Mouse (Mus musculus) right cerebral cortex, postnatal 4 days (tissue): Measurements from ENCODE around the gene Acot7.
A peak's percentile ranks its signal among the peaks of the same experiment; 100 is the strongest.

Experiments
- DNase-seq: peaks from one replicate; pipeline ENCODE4 v3.0.0-alpha.2; 2022

Acot7 gene

DNA sequence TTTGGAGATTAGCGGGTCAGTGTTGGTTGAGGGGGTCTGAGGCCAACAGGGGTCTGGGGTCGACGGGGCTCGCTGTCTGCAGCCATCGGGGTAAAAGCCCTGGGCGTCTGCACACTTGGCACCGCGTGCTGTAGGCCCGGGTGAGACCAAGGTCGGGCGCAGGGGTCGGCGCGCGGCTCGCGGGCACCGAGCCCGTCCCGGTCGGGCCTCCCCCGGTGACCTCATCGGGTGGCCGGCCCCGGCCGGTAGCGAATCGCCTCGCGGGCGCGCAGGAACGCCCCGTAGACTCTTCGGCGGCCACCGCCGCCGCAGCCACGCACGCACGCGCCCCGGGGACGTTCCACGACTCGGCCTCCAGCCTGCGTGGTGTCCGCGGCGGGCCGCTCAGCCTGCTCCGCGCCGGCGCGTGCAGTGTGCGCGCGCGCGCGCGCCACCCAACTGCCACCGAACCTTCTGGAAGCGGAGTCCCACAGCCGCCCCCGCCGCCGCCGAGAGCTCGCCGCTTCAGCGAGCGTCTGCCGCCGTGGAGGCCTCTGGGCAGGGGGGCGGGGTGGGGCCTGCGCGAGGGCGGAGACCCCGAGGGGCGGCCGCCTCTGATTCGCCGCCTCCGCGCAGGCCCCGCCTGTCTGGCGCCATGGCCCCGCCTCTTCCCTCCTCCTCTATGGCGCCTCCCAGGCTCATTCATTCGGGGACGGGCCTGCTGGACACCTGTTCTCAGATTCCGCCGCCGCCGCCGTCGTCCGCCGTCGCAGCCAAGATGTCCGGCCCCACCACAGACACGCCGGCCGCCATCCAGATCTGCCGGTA is at the start of gene Acot7:
Gene Acot7, plus strand, starts transcription at position 598 of the 807 bp plus-strand sequence.
- peak; percentile 96 for DNase-seq

- DNase-seq = no peak
Observed at GRCm38 (mm10) chr4:152128784-152129183, 49.1 kb upstream of the Acot7 start.

- no peak for DNase-seq
Observed at GRCm38 (mm10) chr4:152129395-152129930, 48.5 kb upstream of the Acot7 start.

GRCm38 (mm10) chr4:152130771-152131653 is 46.9 kb upstream of the Acot7 start:
- peak; percentile 55 for DNase-seq

DNA sequence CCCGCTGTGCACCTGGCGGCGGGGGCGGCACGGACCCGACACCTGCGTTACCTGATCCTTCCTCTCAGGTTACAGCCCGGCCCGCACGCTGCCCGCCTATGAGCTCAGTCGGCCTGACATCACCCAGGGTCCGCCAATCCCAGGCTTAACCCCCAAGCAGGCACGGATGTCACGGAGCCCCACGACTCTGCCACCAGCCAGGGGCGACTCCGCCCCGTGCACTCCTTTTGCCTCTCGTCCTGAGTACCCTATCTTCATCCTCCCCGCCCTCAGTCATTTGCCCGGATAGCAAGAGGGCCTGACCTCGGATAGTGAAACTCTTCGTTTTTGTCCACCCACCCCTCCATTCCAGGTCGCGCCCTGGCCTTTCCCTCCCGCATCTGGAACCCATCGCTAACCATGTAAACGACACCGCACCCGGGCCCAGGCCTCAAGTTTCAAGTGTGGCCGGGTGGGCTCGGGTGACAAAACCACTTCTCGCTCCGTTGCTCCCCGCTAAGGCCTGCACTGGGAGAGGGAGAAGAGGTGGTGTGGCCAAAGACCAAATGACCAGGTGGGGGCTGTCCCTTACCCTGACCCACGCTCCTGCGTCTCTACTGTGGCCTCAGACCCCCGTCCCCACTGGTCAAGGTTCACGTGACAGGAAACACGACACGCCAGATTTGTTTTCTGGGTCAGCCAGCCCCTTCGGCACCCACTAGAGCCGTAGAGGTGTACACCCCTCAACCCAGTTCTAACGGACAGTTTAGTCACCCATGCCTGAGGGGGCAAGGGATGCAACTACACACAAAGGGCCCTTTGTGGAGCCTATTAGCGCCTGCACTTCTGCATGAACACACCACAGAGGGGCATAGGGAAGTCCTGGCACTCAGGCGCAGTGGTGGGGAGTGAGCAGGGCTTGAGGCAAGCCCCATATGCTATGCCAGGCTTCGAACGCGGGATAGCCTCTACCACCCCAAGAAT is 45.8 kb upstream of the Acot7 start:
- no peak for DNase-seq

DNA sequence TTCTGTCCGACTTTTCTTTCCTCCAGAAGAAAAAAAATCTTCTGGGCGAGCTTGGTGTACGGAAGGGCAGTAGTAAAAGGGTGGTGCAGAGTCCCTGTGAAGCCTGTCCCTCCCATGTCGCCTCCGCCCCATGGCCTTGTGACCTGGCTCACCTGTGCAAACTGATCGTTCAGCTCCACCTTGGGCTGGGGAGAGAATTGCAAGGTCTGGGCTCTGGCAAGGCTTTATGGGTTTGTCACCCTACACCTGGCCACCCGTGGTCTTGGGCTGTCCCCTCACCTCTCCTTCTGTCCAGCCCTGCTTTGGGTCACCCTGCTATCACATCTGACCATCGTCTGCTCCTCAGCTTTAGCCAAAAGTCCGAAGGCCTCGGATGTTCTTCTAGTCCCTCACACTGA is 45.2 kb upstream of the Acot7 start:
- no peak for DNase-seq

GRCm38 (mm10) chr4:152133213-152133612 is 44.7 kb upstream of the Acot7 start:
- no peak for DNase-seq

DNA sequence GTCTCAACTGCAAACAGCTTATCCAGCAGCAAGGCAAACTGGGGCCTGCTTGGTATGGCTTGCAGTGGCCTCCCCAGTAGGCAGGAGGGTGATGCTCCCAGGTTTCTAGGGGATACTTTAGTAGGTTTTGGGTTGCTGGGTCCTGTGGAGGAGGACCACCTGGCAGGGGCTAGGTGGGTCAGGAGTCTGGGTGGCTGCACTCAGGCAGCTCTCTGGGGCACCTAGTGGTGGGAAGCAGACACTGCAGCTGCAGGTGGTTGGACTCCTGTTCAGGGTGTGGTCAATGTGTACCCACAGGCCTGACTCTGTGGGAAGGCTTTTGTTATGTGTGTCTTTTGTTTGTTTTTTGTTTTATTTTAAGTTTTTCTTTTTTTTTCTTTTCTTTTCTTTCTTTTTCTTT is 43.4 kb upstream of the Acot7 start:
- no peak for DNase-seq

DNA sequence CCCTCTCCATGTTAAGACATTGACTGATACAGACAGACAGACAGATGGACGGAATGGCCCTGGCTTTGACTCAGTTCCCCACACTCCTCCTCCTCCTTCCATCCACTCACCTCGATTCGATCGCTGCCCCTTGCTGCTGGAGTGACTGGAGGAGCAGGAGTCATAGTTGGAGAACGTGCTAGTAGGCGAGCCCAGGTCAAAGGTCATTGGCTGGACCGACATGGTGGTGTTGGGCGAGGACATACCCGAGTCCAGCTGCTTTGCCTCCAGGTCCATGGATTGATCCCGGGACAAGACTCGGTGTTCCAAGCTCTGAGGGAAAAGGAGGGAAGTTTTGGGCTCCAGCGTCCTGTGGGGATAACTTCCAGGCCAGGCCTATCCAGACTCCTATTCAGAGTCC is 42.6 kb upstream of the Acot7 start:
- no peak for DNase-seq

DNA sequence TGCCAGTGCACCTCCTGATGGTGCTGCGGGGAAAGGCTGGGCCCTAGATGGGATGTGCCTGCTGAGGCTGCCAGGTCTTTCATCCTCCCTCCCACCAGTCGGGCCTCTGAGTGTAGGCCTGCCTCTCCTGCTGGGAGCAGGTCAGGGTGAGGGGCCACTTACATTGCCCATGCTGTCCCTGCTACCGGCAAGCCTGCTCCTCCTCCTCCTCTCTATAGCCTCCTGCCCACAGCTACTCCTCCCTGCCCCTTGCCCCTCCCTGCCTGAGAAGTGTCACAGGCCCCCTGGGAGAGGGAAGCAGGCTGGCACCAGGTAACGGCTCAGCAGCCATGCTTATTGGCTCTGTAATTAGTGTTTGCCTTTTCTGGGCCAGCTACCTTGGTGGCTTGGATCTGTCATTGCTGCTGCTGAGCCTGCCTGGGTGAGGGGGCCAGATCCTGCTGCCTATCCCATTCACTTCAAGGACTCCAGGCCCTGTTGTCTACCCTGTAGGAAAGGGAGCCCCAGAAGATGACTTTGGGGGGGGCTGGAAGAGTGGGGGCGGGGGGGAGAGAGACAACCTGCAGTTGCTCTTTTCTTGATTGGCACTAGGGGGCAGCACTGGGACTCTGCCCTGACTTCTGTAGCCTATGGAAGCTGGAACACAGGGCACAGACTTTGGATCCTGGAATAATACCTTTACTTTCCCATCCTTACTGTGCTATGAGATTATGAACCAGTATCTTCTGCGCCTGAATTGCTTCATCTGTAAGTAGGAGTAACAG is 41.6 kb upstream of the Acot7 start:
- DNase-seq = no peak

- no peak for DNase-seq
Observed at GRCm38 (mm10) chr4:152136876-152137250, 41.1 kb upstream of the Acot7 start.

- peak; percentile 68 for DNase-seq
Observed at GRCm38 (mm10) chr4:152138497-152139260, 39.3 kb upstream of the Acot7 start.

DNA sequence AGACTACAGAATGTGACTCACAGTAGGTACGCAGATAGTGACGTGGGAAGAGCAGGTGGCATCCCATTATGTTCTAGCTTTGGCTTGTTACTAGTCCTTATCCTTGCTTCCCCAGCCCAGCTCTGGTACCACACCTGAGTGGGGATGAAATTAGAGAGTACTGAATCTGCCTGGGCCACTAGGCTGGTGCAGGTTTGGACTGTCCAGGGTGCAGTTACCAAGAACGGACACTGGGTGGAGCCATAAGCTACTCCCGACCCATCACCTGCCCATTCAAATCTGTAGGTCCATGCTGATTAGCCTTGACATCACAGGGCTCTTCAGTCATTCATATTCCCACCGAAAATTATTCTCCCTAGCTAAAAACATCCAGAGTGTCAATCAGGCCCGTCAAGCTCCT is 37.5 kb upstream of the Acot7 start:
- no peak for DNase-seq

GRCm38 (mm10) chr4:152141521-152142135 is 36.3 kb upstream of the Acot7 start:
- DNase-seq = no peak

- no peak for DNase-seq
Observed at GRCm38 (mm10) chr4:152143632-152144031, 34.3 kb upstream of the Acot7 start.

GRCm38 (mm10) chr4:152145473-152145872 is 32.5 kb upstream of the Acot7 start:
- DNase-seq = no peak

GRCm38 (mm10) chr4:152146033-152146827 is 31.7 kb upstream of the Acot7 start:
- DNase-seq = no peak

DNA sequence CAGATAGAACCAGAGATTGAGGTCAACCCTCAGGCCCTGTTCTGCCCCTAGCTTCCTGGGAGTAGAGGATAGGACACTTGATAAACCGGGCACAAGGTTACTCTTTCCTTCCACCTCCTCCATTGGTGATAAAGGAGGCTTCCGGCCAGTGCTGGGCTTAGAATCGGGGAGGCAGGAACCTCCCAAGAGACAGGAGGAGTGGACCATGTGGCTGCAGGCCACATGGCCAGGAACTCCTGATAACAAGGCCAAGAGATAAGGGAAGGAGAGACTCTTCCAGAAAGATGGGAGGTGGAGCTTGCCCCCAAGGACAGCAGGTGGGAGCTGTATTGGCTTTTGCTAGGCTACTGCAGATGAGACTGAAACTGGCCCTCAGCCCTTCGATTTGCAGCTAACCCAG is 27.4 kb upstream of the Acot7 start:
- no peak for DNase-seq

- DNase-seq = no peak
Observed at GRCm38 (mm10) chr4:152151451-152151965, 26.4 kb upstream of the Acot7 start.
